Mouse (Mus musculus) lung, adult 2 months (tissue): ENCODE data around the gene Gsdma3.

Source experiments
- CTCF ChIP-seq: fragments of 200-500 bp; IDR thresholded peaks from 2 replicates; pipeline ENCODE4 v1.5.1; 2011; ENCODE audit warnings: mild to moderate bottlenecking, low read length, control low read depth; ENCODE audit not compliant: insufficient read depth
- POLR2A ChIP-seq: fragments of 200-500 bp; IDR thresholded peaks from 2 replicates; pipeline ENCODE4 v1.6.1; 2011; ENCODE audit warnings: low read depth, mild to moderate bottlenecking, control low read depth, low read length, borderline replicate concordance; ENCODE audit errors: extremely low read depth

- no peak for TF ChIP-seq CTCF
- no peak for TF ChIP-seq POLR2A
Measured at GRCm38 (mm10) chr11:98603953-98604352, 22.2 kb upstream of the Gsdma3 start.
